Mouse (Mus musculus) erythroblast, embryonic 14.5 days (primary cell): Measurements from ENCODE around the gene Rpl10a.

Experiments used
- GATA1 ChIP-seq: IDR thresholded peaks from 2 replicates; pipeline ENCODE4 v1.6.1; 2012; ENCODE audit warnings: low read length, inconsistent platforms, mixed read lengths
- TAL1 ChIP-seq: IDR thresholded peaks from 3 replicates; pipeline ENCODE4 v1.6.1; 2012; ENCODE audit warnings: low read length, inconsistent platforms, mixed read lengths

DNA sequence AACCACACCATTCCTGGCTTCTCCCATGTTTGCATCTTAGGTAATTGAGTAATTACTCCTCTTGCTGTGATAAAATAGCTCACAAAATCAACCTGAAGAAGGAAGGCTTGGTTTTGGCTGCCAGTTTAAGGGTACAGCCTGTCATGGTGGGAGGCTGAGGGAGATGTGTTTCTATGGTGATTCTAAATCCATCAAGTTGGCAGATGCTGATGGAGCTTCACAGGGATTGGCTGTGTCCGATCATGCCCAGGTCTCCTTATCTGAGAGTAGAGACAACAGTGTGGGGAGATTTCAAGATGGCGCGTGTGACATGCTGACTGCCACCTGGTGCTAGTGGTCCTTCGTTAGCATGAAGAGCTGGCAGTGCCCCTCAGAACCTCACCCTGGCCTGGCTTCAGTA lies 6.6 kb upstream of the Rpl10a start:
- no peak for TF ChIP-seq GATA1
- no peak for TF ChIP-seq TAL1
